Mouse (Mus musculus): ENCODE measurements around the gene Arfgap2.

DNA sequence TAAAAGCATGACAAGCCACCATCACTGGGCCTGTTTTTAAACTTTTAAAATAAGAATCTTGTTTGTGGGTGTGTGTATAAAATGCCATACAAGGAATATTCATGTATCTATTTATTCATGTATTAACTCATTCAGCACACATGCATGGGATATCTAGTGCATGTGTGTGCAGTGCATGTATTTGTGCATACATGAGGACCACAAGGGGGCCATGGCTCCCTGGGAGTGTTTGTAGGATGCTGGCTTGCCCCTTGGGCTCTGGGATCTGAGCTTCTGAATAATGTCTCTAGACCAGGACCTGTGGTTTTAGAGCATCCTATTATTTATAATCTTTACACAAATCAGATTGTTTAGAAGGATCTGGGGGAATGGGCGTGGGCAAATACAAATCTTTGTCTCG, 36.0 kb downstream of the Arfgap2 start:
- peak; percentile 11; the same call in 1 of the 2 replicates for TF ChIP-seq CTCF (IDR thresholded peaks at IDR 0.05; ENCODE audit: borderline replicate concordance, extremely low read depth, insufficient read depth, insufficient read length)
- no peak for TF ChIP-seq POLR2A (IDR thresholded peaks at IDR 0.05; ENCODE audit: borderline replicate concordance, extremely low read depth, insufficient read depth, insufficient read length, poor library complexity, severe bottlenecking)
